Mouse (Mus musculus) testis, adult 2 months (tissue): ENCODE results near the gene Glrx. TPM values are rescaled to one million over a fixed set of nuclear protein-coding genes. Genes with fewer than 3 reads are reported as not detected.
"Not testable (repeated sequence)": the region's sequence is repeated elsewhere in the genome, so short reads cannot be mapped to it uniquely, and the experiment has no call there.

ENCODE experiments used
- H3K27ac ChIP-seq: fragments of 200-500 bp; 2 replicates; pipeline ENCODE4 v1.5.1; 2012; ENCODE audit warnings: low read depth, low read length; ENCODE audit not compliant: control insufficient read depth, insufficient read depth
- H3K27me3 ChIP-seq: fragments of 200-500 bp; 2 replicates; pipeline ENCODE4 v1.6.1; 2012; ENCODE audit warnings: mild to moderate bottlenecking, low read length, moderate library complexity; ENCODE audit not compliant: control insufficient read depth, insufficient read depth
- H3K36me3 ChIP-seq: fragments of 200-500 bp; 2 replicates; pipeline ENCODE4 v1.6.1; 2012; ENCODE audit warnings: mild to moderate bottlenecking, low read length; ENCODE audit not compliant: control insufficient read depth, insufficient read depth
- H3K4me1 ChIP-seq: fragments of 200-500 bp; 2 replicates; pipeline ENCODE4 v1.6.1; 2012; ENCODE audit warnings: low read length; ENCODE audit not compliant: control insufficient read depth, insufficient read depth
- H3K4me3 ChIP-seq: fragments of 200-500 bp; 2 replicates; pipeline ENCODE4 v1.5.1; 2012; ENCODE audit warnings: low read depth, mild to moderate bottlenecking, low read length, moderate library complexity, mixed read lengths; ENCODE audit not compliant: control insufficient read depth
- CTCF ChIP-seq: fragments of 200-500 bp; IDR thresholded peaks from 2 replicates; pipeline ENCODE4 v1.5.1; 2012; ENCODE audit warnings: low read depth, mild to moderate bottlenecking, inconsistent platforms, low read length, moderate library complexity; ENCODE audit not compliant: control insufficient read depth, insufficient read depth, insufficient replicate concordance
- POLR2A ChIP-seq: fragments of 200-500 bp; IDR thresholded peaks from 2 replicates; pipeline ENCODE4 v1.6.1; 2012; ENCODE audit warnings: low read depth, mild to moderate bottlenecking, inconsistent platforms, low read length, moderate library complexity; ENCODE audit not compliant: control insufficient read depth
- polyA plus RNA-seq: library from polyadenylated mRNA; depleted of rRNA; stranded (reverse); fragments of >200 nt; gene quantifications from 2 replicates; pipeline ENCODE4 v1.2.3, GENCODE M21; 2012

Gene Glrx
- polyA plus RNA-seq, 1 experiment, result 4.3 TPM

- H3K27ac ChIP-seq, result no peak overlapping the region
- no peaks in the 10 kb centered on the region for H3K27me3 ChIP-seq
- H3K4me3 ChIP-seq, result no peak overlapping the region
- no peak for TF ChIP-seq POLR2A
- TF ChIP-seq CTCF, result no peak
- no peaks in the 10 kb centered on the region for H3K36me3 ChIP-seq
- no peaks in the 10 kb centered on the region for H3K4me1 ChIP-seq
Measured at GRCm38 (mm10) chr13:75852027-75852426, 12.4 kb downstream of the Glrx start.

GRCm38 (mm10) chr13:75853118-75853517 is 13.4 kb downstream of the Glrx start:
- no peaks in the 10 kb centered on the region for H3K36me3 ChIP-seq
- no peaks in the 10 kb centered on the region for H3K27me3 ChIP-seq
- TF ChIP-seq CTCF (no peak), POLR2A (no peak)
- no peak overlapping the region for H3K27ac ChIP-seq
- H3K4me3 ChIP-seq, result no peak overlapping the region
- no peaks in the 10 kb centered on the region for H3K4me1 ChIP-seq

GRCm38 (mm10) chr13:75859264-75859844 is 19.7 kb downstream of the Glrx start:
- no peaks in the 10 kb centered on the region for H3K36me3 ChIP-seq
- H3K27ac ChIP-seq, result no peak overlapping the region
- no peaks in the 10 kb centered on the region for H3K27me3 ChIP-seq
- no peaks in the 10 kb centered on the region for H3K4me1 ChIP-seq
- TF ChIP-seq CTCF (no peak), POLR2A (no peak)
- no peak overlapping the region for H3K4me3 ChIP-seq

- Histone ChIP-seq H3K27ac (no peak overlapping the region), H3K36me3 (no peaks in the 10 kb centered on the region), H3K4me1 (no peaks in the 10 kb centered on the region), H3K27me3 (no peaks in the 10 kb centered on the region), H3K4me3 (no peak overlapping the region)
- TF ChIP-seq CTCF (no peak), POLR2A (no peak)
Measured at GRCm38 (mm10) chr13:75865486-75866184, 26.0 kb downstream of the Glrx start.

- H3K4me1 ChIP-seq, result no peaks in the 10 kb centered on the region
- no peaks in the 10 kb centered on the region for H3K36me3 ChIP-seq
- H3K4me3 ChIP-seq, result no peak overlapping the region
- H3K27ac ChIP-seq, result no peak overlapping the region
- no peaks in the 10 kb centered on the region for H3K27me3 ChIP-seq
- no peak for TF ChIP-seq POLR2A
Measured at GRCm38 (mm10) chr13:75867876-75868275, 28.2 kb downstream of the Glrx start.

- H3K27me3 ChIP-seq, result no peaks in the 10 kb centered on the region
- H3K4me1 ChIP-seq, result no peaks in the 10 kb centered on the region
- no peak for TF ChIP-seq POLR2A
- TF ChIP-seq CTCF, result no peak
- H3K4me3 ChIP-seq, result no peak overlapping the region
- no peaks in the 10 kb centered on the region for H3K36me3 ChIP-seq
- no peak overlapping the region for H3K27ac ChIP-seq
Measured at GRCm38 (mm10) chr13:75874608-75875376, 35.1 kb downstream of the Glrx start.

- not testable (repeated sequence) for H3K4me3 ChIP-seq, H3K27ac ChIP-seq, H3K4me1 ChIP-seq, H3K27me3 ChIP-seq, H3K36me3 ChIP-seq
Measured at GRCm38 (mm10) chr13:75876188-75876587, 36.5 kb downstream of the Glrx start.
